Comparison of ENCODE assay signal across 9 mouse cellular contexts in genomic region chr10:41071696-41072095, GRCm38 (mm10). TPM values are rescaled to one million over a fixed set of nuclear protein-coding genes. Genes with fewer than 3 reads are reported as not detected.
DNase-seq lines count a peak whose midpoint lies in the region; ATAC-seq and TF ChIP-seq lines count a peak whose summit lies in the region.
"Had no signal": no experiment of that assay in that cellular context is flagged by ENCODE, and none has a peak within 500 bp of the region (broad histone marks: within the 10 kb centered on the region; RNA-seq: fewer than 3 reads in every experiment).

No protein-coding gene starts in this region.

- H3K27me3 ChIP-seq in heart, embryonic 12.5 days (replicated peaks) = peaks cover 56% of the 10 kb centered on the region
- H3K27me3 ChIP-seq in heart, adult 2 months (ENCODE audit: control insufficient read depth, insufficient read depth, low read length) = peaks cover 12% of the 10 kb centered on the region
- H3K27me3 ChIP-seq in hindbrain, embryonic 15.5 days = peaks cover 39% of the 10 kb centered on the region

- H3K9ac ChIP-seq in heart, embryonic 12.5 days = no peak overlapping the region
- H3K9ac ChIP-seq in heart, adult 2 months (ENCODE audit: low read depth, low read length) = no peak overlapping the region
- H3K9ac ChIP-seq in hindbrain, embryonic 15.5 days = peak overlapping the region; percentile 37

- ATAC-seq in heart, embryonic 12.5 days (ENCODE audit: insufficient number of reproducible peaks, low FRiP score) = 0 out of 2 replicates have a peak, but pooled peaks have one; percentile 11
- ATAC-seq in hindbrain, embryonic 15.5 days (ENCODE audit: low FRiP score, low read depth) = peak; percentile 31

- TF ChIP-seq POLR2A in heart, adult 2 months (IDR thresholded peaks at IDR 0.05; ENCODE audit: insufficient read depth, low read depth, low read length) = no peak

- H3K4me2 ChIP-seq in heart, embryonic 12.5 days = peak overlapping the region; percentile 62
- H3K4me2 ChIP-seq in hindbrain, embryonic 15.5 days = peak overlapping the region; percentile 97

- H3K4me1 ChIP-seq in heart, embryonic 12.5 days (replicated peaks) = peaks cover 17% of the 10 kb centered on the region
- no peaks in the 10 kb centered on the region for H3K4me1 ChIP-seq in heart, adult 2 months (ENCODE audit: control insufficient read depth, insufficient read depth, low read length)
- H3K4me1 ChIP-seq in hindbrain, embryonic 15.5 days (replicated peaks) = peaks cover 23% of the 10 kb centered on the region

- H3K4me3 ChIP-seq in heart, embryonic 12.5 days = peak overlapping the region; percentile 28; the same call in 1 of the 2 replicates
- no peak overlapping the region for H3K4me3 ChIP-seq in heart, adult 2 months
- peak overlapping the region; percentile 57 for H3K4me3 ChIP-seq in hindbrain, embryonic 15.5 days

- H3K9me3 ChIP-seq in heart, embryonic 12.5 days (replicated peaks) = no peaks in the 10 kb centered on the region
- H3K9me3 ChIP-seq in hindbrain, embryonic 15.5 days = no peaks in the 10 kb centered on the region

- no peak for DNase-seq in heart, adult 2 months
- peak; percentile 65 for DNase-seq in ES-CJ7 (ENCODE audit: low read depth, low spot score)
- peak; percentile 80 for DNase-seq in embryo, embryonic 9.5 days (ENCODE audit: extremely low spot score)
- DNase-seq in mesoderm, embryonic 11.5 days (ENCODE audit: low read depth, low spot score) = peak; percentile 88
- peak; percentile 37 for DNase-seq in yolk sac, embryonic 10.5 days (ENCODE audit: low spot score)
- no peak for DNase-seq in right cerebral cortex, postnatal 25 days

- 1% methylated on average over 11 of the region's 11 CpGs for WGBS in heart, embryonic 12.5 days
- 3% methylated on average over 11 of the region's 11 CpGs for WGBS in heart, adult 2 months
- WGBS in hindbrain, embryonic 15.5 days = 2% methylated on average over 11 of the region's 11 CpGs

- no peaks in the 10 kb centered on the region for H3K79me2 ChIP-seq in heart, adult 2 months (replicated peaks; ENCODE audit: control insufficient read depth, insufficient read depth, low read length)

- no peaks in the 10 kb centered on the region for H3K36me3 ChIP-seq in heart, embryonic 12.5 days
- H3K36me3 ChIP-seq in heart, adult 2 months (ENCODE audit: control insufficient read depth, insufficient read depth, low read length) = no peaks in the 10 kb centered on the region
- no peaks in the 10 kb centered on the region for H3K36me3 ChIP-seq in hindbrain, embryonic 15.5 days

- intact Hi-C loops in heart, adult 2 months (cut with DNase I) = no loop called here

- TF ChIP-seq CTCF in heart, adult 2 months (IDR thresholded peaks at IDR 0.05) = no peak

- H3K27ac ChIP-seq in heart, embryonic 12.5 days (ENCODE audit: poor library complexity, severe bottlenecking) = no peak overlapping the region
- no peak overlapping the region for H3K27ac ChIP-seq in heart, adult 2 months
- no peak overlapping the region for H3K27ac ChIP-seq in hindbrain, embryonic 15.5 days (replicated peaks)

- no peak for TF ChIP-seq EP300 in heart, adult 2 months (IDR thresholded peaks at IDR 0.05; ENCODE audit: insufficient read depth, low read depth, low read length)

RNA-seq across cellular contexts. Expression of gene Gpr6, which starts 0.4 kb away (rescaled TPM):
- polyA plus RNA-seq in heart, embryonic 12.5 days (2016; fragmentation: Nextera tagmentation; extraction: Ambion mirVana) = not detected in 2 replicates
- not detected for total RNA-seq in heart, adult 2 months (2021)
- not detected in 2 replicates for polyA plus RNA-seq in heart, adult 2 months (2012; rRNA removed)
- polyA plus RNA-seq in hindbrain, embryonic 15.5 days (2015; fragmentation: Nextera tagmentation; extraction: Ambion mirVana) = 1.1 and 1.8 TPM in 2 replicates
- polyA plus RNA-seq: stomach, embryonic 16.5 days had no signal

Comparison
In these comparisons a context has a peak if more than half of its experiments do, and no peak if none do; other contexts are left out.
1. DNase-seq: peak in ES-CJ7 (single experiment), embryo, embryonic 9.5 days (single experiment), mesoderm, embryonic 11.5 days (single experiment) and yolk sac, embryonic 10.5 days (single experiment); none in heart, adult 2 months (0 of 2) and right cerebral cortex, postnatal 25 days (single experiment).